In genomic region chr15:56018141-56018540, GRCm38 (mm10) we compare ENCODE assay signal across 15 mouse cellular contexts.
DNase-seq lines count a peak whose midpoint lies in the region.
"Had no signal": no experiment of that assay in that cellular context is flagged by ENCODE, and none has a peak within 500 bp of the region (broad histone marks: within the 10 kb centered on the region; RNA-seq: fewer than 3 reads in every experiment).

No protein-coding gene starts in this region.

- peak; percentile 62 for DNase-seq in 3T3-L1 (ENCODE audit: low read depth, low spot score)
- peak; percentile 64 for DNase-seq in Muller cell, postnatal 12 days (ENCODE audit: inconsistent ontology term)
- DNase-seq in heart, postnatal 25 days (ENCODE audit: low spot score) = no peak
- DNase-seq in layer of hippocampus, adult 11-12 months (ENCODE audit: low spot score) = no peak
- DNase-seq in MN1 (ENCODE audit: low spot score) = no peak
- DNase-seq: adrenal gland, adult 2 months; adrenal gland, postnatal 10 days; adrenal gland, postnatal 25 days; cerebellum, adult 11 months; cerebellum, adult 18-20 months; cerebellum, adult 8-10 months; cerebellum, adult 9-11 months; cerebellum, postnatal 14 days; cerebellum, postnatal 36 days; embryo, embryonic 11 days had no signal

- intact Hi-C loops in heart, postnatal 25 days (cut with DNase I) = no loop called here

Comparison
In these comparisons a context has a peak if more than half of its experiments do, and no peak if none do; other contexts are left out.
1. DNase-seq: peak in 3T3-L1 (single experiment) and Muller cell, postnatal 12 days (single experiment); none in heart, postnatal 25 days (single experiment), layer of hippocampus, adult 11-12 months (single experiment) and MN1 (single experiment).